Mouse (Mus musculus): Measurements from ENCODE around the gene Zfand3.
A peak's percentile ranks its signal among the peaks of the same experiment; 100 is the strongest.

Gene Zfand3

DNA sequence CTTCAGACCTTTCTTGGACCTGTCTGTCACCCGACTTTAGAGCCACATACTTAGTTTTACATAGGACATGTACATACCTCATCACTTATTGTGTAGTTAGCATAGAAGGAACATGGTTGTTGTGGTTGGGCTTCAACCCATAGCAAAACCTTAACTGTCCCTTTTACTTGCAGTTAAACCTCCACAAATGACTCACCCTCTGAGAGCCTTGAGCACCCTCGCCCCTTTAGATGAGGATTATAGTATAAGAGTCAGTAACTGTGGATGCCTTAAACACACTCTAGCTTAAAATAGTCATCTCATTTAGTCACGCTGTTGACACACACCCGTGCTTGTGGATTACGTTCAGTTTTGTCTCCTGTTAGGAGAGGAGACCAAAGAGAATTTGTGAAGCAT lies 47.8 kb downstream of the Zfand3 start:
- no peak for DNase-seq (ENCODE audit: low spot score in 2 of 2)

DNA sequence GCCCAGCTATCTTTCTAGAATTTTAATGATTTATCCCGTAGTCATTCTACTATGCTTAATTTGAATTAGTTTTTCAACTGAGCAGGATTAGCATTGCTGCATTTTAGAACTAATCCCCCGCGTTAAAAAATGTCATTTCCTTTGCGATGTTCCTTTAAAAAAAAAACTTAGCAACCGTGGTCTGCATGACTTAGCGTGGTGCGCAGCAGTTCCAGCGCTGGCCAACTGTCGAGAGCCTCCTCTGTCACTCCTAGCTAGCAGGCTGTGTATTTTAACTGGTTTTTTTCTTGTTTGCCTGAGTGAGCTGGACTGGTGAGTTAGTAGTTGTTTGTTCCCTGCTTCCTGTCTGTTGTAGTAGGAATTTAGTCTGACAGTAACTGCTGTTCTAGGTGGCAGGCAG lies 48.9 kb downstream of the Zfand3 start:
- DNase-seq (ENCODE audit: low spot score in 2 of 2): peak; percentile 51 to 59

DNA sequence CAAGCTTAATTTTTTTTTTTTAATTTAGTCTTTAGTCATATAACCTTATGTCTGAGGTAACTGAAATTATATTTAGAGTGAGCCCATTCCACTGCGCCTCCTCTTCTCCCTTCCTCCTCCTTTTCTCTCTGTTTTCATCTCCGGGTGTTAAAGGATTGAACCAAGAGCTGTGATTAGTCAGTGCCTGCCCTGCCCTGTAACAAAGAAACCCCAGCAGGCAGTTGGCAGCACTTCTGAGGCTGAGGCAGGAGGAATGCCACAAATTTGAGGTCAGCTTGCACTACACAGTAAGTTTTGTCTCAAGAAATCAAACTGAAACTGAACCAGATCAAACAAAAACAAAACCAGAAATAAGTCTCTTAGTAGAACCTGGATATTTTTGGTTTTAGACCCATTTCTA lies 49.3 kb downstream of the Zfand3 start:
- DNase-seq (ENCODE audit: low spot score in 2 of 2): no peak

DNA sequence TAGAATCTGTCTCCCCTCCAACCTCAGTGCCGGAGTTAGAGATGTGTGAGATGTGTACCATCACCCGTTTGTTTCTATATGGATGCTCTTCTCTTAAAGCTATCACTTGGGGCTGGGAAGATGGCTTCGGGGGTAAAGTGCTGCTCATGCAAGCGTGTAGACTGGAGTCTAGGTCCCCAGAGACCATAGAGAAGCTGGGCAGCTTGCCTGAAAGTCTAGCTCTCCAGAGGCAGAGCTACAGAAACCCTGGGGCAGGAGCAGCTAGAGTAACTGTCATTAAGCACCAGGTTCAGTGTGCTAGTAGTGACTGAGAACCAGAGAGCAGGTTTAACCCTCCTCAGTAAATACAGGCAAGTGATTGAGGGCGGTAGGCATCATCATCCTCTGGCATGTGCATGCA lies 51.7 kb downstream of the Zfand3 start:
- DNase-seq (ENCODE audit: low spot score in 2 of 2): no peak

DNA sequence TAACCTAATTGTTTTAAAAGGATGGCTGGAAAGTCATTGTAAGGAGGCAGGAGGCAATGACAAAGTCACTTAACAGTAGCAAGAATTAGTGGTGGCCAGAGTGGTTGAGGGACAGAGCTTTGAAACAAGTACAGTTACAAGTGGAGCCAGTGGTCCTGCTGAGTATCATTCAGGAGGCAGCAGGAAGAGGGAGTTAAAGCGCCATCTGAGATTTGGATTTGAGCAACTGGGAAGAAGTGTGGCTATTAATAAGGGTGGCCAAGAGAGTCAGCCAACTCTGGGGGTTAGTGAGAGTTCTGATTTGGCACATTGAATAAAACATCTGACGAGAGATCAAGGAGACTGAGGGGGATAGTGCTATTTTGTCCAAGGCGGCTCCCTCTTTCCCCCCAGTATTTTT lies 54.1 kb downstream of the Zfand3 start:
- no peak for DNase-seq (ENCODE audit: low spot score in 2 of 2)

DNA sequence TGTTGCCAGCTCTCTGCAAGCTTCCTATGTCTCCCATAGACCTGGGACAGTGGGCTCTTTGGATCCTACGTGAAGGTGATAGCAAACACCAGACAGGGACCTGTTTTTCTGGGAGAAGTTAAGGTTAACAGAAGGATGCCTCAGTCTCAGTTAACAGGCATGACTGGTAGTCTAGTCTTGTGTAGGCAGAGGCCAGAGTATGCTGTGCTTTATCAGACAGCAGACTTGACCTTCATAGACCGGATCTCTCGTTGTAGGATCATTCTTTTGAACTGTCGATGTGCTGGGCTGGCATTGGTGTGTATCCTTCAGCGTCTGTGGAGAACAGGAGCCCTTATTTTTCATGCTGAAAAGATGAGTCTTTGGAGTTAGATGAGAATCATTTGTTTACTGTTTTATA lies 54.5 kb downstream of the Zfand3 start:
- DNase-seq (ENCODE audit: low spot score in 2 of 2): no peak

DNA sequence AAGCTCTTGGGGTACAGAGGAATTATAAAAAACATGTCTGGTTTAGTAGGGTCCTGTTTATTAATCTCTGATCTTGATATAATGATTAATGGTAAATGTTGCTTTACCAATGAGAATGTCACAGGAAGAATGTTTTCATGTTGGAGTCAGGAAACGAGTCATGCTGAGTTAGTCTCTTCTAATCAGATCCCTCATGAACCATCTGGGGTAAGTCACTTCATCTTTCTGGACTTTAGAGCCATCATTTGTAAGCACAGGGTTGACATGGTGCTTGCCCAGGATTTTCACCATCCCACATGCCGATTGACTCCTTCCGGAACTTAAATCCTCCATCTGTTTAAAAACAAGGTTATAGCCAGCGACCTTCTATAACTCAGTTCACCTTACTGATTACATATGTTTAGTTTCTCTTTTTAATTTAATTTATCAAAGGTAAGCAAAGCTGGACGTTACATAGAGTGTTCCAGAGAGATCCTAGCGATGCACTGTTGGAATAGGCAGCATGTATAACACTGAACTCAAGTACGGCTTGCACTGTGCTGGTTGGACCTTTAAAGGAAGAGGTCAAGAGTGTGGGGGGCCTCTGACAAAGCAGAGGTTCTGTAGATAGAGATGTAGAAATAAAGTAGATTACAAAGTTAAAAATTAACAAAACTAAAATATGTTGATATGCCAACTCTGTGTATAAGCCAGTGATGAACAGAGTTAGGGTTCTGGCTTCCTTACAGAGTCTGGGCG lies 56.7 kb downstream of the Zfand3 start:
- DNase-seq (ENCODE audit: low spot score in 2 of 2): no peak

DNA sequence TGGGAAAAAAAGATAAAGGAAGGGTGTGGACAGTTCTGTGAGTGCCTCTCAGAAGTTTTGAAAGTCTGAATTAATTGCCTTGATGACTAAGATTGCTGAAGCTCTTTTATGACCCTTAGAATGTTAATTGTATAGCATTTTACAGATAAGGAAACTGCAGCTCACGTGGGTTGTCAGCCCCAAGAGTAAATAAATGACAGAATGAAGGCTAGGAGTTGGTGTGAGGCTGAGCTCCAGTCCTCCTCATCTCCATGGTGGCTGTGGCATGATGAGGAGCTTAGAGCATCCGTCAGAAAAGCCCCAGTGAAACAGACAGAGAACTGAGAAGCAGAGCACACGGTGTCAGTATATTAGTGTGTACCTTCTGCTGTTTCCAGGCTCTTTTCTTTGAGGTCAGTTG lies 59.3 kb downstream of the Zfand3 start:
- DNase-seq (ENCODE audit: low spot score in 2 of 2): no peak

DNA sequence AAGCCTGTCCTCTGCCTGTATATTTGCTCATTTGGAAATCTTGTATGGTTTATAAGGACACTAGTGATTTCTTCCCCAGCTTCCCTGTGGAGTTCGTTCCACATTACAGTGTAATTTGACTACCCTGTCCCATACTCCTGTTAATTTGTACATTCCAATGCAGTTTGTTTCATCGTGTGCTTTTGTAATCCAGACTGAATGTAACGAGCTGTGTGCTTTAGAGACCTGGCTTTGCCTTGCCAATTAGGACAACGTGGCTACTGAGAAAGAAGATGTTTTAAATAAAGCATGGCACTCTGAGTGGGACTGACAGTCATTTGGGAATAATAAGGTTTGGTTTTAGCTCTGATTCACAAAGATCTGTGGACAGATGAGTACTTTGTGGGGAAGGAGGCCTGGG lies 60.2 kb downstream of the Zfand3 start:
- no peak for DNase-seq (ENCODE audit: low spot score in 2 of 2)

DNA sequence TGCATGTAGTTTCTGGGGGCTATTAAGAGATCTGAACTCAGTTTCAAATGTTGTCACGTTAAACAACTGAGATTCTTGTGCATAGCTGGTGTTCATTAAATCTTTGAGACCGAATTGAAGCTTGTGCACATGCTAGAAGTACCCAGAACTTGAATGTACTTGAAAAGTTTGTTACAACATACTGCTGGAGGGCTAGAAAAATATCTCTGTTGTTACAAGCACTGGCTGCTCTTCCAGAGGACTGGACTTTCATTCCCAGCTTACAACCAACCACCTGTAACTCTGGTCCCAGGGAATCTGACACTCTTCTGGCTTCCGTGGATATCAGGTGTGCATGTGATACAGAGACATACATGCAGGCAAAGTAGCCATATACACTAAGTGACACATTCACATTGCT lies 65.2 kb downstream of the Zfand3 start:
- DNase-seq (ENCODE audit: low spot score in 2 of 2): no peak

DNA sequence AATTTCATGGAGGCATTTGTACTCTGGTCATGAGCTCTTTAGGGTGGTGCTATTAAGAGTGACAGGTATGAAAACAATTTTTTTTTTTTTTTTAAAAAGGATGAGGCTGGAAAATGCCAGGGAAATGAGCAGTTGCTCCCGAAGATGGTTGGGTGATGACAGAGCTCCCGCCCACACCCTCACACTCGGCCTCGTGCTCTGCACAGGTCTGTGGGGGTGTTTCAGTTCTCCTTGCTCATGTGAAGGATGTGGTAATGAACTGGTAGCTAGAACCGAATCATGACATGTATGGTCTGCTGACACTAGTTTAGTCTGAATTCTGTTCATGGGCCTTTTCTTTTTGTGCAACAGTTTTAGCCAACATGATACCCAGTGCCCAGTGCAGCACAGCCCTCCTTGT lies 66.1 kb downstream of the Zfand3 start:
- DNase-seq (ENCODE audit: low spot score in 2 of 2): no peak

DNA sequence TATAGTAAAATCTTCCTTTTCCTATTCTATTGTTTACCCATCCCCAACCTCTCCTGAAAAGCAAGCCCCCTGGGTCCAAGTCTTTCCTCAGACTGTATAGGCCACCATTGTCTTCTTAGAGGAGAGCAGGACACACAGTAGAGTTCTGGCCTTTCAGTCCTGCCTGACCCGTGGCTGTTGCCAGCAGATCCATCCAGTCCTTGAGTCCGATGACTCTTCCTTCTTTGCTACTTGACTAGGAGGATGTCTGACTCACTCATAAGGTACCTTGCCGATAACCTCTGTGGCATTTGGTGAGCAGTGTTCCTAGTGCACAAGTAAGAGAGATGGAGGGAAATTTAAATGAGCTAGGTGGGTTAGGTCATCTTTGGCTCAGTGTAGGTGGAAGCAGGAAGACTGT lies 68.1 kb downstream of the Zfand3 start:
- no peak for DNase-seq (ENCODE audit: low spot score in 2 of 2)

DNA sequence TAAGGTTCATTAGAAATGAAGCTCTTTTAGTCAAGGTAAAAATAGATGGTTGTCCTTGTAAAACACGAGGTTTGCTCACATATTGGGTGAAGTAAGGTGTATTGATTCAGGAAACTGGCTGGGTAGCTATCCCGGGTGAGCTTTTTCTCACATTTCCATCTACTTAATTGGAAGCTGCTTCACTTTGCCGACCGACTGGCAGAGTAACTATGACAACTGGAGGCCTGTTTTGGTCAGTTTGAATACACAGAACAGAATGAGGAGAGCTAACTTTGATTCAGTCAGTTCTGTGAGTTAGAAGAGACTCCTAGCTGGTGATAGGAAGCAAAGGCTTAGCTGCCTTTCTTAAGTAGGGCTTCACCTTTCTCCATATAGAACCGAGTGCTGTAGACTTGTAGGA lies 71.4 kb downstream of the Zfand3 start:
- DNase-seq (ENCODE audit: low spot score in 2 of 2): no peak

DNA sequence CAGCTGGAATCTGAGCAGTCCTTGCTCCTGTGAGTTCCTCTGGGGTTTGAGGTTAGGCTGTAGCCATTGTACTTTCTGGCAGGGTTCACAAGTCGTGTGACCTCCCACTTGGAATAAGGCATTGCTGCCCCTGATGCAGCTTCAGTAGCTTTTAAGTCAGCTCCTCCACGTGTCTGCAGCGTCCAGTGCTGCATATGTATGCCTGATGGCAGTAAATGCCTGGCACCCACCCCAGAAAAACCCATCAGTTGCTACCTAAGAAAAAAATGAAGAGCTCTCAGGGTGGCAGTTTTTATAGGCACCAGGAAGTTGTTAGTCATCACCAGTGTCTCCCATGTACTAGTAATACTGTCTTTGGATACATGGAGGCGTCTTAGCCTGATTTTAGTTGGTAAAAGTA lies 79.5 kb downstream of the Zfand3 start:
- DNase-seq (ENCODE audit: low spot score in 2 of 2): peak; percentile 63 to 64

DNA sequence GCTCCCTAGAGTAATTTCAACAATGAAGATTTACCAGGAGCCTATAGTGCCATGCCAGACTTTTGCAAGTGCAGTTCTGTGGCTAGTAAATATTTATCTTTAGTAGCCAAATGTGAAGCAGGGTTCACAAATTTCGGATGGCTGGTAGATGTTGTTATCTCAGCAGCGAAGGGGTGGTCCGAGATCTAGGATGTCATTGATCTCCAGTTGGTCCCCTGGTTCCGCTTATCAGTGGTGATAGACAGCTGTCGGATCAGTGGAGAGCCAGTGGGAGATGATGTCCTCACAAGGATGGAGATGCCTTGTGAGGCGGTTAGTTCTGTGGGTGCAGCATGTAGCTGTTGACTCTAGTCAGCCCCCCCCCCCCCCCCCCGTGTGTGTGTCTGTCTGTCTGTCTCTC lies 82.2 kb downstream of the Zfand3 start:
- no peak for DNase-seq (ENCODE audit: low spot score in 2 of 2)

DNA sequence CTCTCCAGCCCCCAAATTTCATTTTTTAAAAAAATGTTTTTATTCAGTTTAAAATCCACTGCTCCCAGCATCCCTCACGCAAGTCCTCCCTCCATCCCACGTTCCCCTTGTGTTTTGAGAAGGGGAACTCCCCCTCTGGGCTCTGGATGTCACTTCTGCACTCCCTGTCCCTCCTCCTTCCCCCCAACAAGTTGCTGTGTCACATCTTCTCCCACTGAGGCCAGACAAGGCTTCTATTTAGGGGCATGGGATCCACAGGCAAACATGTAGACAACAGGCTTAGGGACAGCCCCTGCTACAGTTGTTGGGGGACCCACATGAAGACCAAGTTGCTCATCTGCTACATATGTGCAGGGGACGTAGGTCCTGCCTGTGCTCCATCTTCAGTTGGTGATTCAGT lies 83.9 kb downstream of the Zfand3 start:
- no peak for DNase-seq (ENCODE audit: low spot score in 2 of 2)

DNA sequence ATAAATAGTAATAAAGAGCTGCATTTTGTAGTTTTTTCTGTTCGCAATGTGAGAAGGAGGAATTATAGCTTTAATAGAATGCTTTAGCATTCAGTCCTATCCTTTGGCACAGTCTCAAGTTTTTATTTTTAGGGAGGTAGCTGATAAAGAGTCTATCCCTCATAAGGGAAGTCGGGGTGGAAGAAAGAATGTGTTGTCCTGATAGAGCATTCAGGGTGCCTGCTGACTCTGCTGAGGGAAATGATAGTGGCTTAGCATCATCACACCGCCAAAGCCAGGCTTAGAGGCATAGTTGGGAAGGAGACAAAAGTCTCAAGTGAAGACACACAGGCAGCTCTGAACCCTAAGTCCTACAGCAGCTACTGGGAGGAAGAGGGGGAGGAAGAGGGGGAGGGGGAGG lies 85.9 kb downstream of the Zfand3 start:
- no peak for DNase-seq (ENCODE audit: low spot score in 2 of 2)

DNA sequence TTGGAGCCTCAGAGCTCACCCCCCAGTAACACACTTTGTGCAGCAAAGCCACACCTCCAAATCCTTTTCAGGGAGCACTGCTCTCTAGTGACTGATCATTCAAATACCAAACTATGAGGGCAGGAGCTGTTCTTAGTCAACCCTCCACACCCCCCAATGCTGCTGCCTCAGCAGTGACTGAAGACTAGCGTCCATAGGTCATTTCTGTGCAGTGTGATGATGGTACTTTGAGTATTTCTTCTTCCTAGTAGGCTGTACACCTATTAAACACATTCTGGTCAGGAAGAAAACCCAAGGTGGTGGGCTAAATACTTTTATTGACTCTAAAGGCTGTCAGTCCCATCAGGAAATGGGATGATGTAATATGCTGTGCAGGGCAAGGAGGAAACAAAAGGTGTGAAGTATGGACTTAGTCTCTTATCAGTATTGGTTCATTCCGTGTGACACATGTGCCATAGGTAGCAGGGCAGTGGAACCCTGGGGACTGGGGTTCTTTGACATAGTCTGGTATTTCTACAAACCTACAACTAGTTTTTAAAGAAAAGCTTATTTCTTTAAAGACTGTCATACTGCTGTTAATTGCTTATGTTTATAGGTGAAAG lies 88.7 kb downstream of the Zfand3 start:
- no peak for DNase-seq (ENCODE audit: low spot score in 2 of 2)

DNA sequence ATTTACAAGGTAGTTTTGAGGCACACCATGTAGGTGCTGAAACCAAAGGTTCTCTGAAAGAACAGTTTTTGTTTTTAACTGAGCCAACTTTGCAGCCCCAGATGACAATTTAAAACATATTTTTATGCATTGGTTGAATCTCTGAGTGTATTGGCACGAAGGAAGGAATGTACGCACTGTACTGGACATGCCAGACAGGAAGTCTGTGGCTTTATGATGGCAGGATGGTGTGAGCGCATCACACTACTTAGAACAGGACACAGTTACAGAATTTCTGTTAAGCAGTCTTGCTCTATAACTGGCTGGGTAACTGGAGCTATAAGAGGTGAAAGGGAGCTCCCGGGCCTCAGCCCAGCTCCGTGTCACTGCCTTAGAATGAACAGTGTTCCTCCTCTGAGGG lies 92.6 kb downstream of the Zfand3 start:
- no peak for DNase-seq (ENCODE audit: low spot score in 2 of 2)

DNA sequence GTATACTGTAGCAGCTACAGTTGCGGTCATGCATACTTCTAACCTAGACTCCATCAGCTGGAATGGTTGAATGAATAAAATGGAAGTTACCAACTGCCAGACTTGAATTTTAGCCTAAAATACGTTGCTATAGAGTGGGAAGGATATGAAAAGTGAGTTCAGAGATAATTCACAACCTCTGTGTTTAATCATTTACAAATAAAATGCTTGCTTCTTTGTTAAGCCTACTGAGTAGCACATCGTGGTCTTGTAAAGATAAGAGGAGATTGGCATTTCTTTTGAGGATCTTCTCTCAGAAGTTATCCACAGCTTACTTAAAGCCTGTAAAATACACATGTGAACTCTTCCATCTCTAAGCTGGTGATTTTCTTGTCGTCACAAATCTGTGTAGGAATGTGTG lies 93.1 kb downstream of the Zfand3 start:
- DNase-seq (ENCODE audit: low spot score in 2 of 2): no peak

DNA sequence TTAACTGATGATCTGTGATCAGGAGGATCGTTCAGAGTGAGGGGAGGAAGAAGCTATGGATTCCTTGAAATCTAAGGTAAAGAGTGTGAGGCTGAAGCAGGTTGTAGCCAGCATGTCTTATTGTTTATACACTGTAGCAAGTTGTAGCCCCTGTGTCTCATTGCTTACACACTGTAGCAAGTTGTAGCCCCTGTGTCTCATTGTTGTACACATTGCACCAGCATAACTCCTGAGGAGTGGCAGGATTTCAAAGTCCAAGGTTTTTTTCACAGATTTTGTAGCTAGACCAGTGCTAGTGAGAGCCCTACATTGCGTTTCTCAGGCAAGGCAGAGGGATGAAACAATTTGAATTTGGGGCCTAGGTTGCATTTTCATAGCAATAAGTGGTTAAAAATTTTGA lies 95.1 kb downstream of the Zfand3 start:
- DNase-seq (ENCODE audit: low spot score in 2 of 2): no peak

DNA sequence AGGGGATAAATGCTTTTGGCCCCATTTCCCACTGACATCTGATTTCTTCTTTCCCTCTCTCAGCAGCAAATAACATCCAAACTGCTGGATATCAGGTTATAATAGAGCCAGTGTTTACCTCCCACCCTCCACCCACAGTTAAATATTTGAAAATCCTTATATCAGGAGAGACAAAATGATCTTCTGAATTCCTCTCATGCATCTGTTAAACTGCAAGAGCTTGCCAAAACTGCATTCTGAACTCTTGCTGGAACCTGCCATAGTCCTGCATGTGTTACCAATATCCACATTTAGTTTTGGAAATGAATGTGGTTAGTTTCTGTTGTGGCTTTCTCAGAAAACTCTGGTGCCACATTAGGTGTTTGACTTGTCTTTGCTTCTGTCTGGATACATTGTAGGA lies 97.3 kb downstream of the Zfand3 start:
- no peak for DNase-seq (ENCODE audit: low spot score in 2 of 2)

DNA sequence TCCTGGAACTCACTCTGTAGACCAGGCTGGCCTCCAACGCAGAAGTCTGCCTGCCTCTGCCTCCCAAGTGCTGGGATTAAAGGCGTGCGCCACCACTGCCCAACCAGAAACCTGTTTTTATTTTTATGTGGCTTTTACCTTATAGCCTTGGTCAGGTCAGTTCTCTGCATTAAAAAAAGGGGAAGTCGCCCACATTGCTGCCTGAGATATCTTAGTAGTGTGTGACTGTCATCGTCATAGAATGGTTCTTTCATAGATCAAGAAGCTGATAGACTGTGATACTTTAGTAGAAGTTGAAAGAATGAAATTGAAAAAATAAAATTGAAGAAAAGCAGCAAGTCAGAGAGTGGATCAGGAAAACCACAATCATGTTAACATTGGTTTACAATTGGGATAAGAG lies 98.5 kb downstream of the Zfand3 start:
- DNase-seq (ENCODE audit: low spot score in 2 of 2): no peak

DNA sequence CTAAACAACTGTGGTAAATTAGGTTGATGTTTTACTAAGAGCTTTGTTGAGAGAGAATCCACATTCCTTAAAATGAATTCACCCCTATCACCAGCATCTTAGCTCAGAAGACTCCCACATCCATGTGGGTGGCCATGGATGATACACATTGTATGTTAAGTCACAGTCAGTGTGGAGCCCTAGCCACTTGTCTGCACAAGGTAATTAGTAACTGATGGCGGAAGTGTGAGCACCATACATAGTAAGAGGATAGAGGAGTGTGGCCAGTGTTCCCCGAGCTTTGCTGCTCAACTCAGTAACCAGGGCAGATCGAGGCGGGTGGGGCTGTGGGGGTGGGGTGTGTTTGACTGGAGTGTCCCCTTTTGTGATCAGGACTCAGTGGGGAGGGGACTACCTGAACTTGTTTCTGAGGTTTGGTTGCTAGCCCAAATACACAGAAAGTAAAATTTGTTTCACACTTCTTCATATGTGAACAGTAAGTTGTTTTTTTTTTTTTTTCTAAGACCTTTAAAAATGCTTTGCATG lies 99.2 kb downstream of the Zfand3 start:
- no peak for DNase-seq (ENCODE audit: low spot score in 2 of 2)
